Mouse (Mus musculus) neural tube, embryonic 13.5 days (tissue): ENCODE measurements around the gene Aif1. TPM values are rescaled to one million over a fixed set of nuclear protein-coding genes. Genes with fewer than 3 reads are reported as not detected.

ENCODE experiments used
- ATAC-seq: fragments of 200-750 bp; cut with Nextera tagmentation; 2 replicates; pipeline ENCODE4 v1.8.0; 2017; ENCODE audit warnings: low read depth, mild to moderate bottlenecking, moderate TSS enrichment, moderate library complexity
- H3K27ac ChIP-seq: fragments of 300-500 bp; sonication (generic); replicated peaks from 2 replicates; pipeline ENCODE4 v1.5.1; 2015; ENCODE audit warnings: moderate library complexity, mild to moderate bottlenecking, inconsistent platforms
- H3K27me3 ChIP-seq: fragments of 300-500 bp; sonication (generic); 2 replicates; pipeline ENCODE4 v1.6.1; 2015; ENCODE audit warnings: mild to moderate bottlenecking, inconsistent platforms
- H3K36me3 ChIP-seq: fragments of 300-500 bp; sonication (generic); 2 replicates; pipeline ENCODE4 v1.6.1; 2015; ENCODE audit warnings: mild to moderate bottlenecking, inconsistent platforms
- H3K4me1 ChIP-seq: fragments of 300-500 bp; sonication (generic); replicated peaks from 2 replicates; pipeline ENCODE4 v1.6.1; 2015; ENCODE audit warnings: inconsistent platforms
- H3K4me2 ChIP-seq: fragments of 300-500 bp; sonication (generic); 2 replicates; pipeline ENCODE4 v1.6.1; 2015; ENCODE audit warnings: inconsistent platforms, mild to moderate bottlenecking, moderate library complexity
- H3K4me3 ChIP-seq: fragments of 300-500 bp; sonication (generic); 2 replicates; pipeline ENCODE4 v1.5.1; 2015; ENCODE audit warnings: mild to moderate bottlenecking, inconsistent platforms
- H3K9ac ChIP-seq: fragments of 300-500 bp; sonication (generic); 2 replicates; pipeline ENCODE4 v1.6.1; 2015; ENCODE audit warnings: moderate library complexity, mild to moderate bottlenecking, inconsistent platforms
- H3K9me3 ChIP-seq: fragments of 300-500 bp; sonication (generic); 2 replicates; pipeline ENCODE4 v1.6.1; 2016; ENCODE audit warnings: inconsistent platforms
- WGBS: fragments of 180-500 bp; shearing (Covaris S2); methylation state at CpG from one replicate; pipeline ENCODE4 v1.1.7; 2015; 5-methylcytosine and 5-hydroxymethylcytosine counted together
- polyA plus RNA-seq: library from polyadenylated mRNA; unstranded; fragments of >200 nt; fragmentation: Nextera tagmentation; extraction: Ambion mirVana; gene quantifications from 2 replicates; pipeline ENCODE4 v1.2.1, GENCODE M21; 2015

Aif1 gene
- polyA plus RNA-seq, 1 experiment from 2014 or later = 12.7 TPM

DNA sequence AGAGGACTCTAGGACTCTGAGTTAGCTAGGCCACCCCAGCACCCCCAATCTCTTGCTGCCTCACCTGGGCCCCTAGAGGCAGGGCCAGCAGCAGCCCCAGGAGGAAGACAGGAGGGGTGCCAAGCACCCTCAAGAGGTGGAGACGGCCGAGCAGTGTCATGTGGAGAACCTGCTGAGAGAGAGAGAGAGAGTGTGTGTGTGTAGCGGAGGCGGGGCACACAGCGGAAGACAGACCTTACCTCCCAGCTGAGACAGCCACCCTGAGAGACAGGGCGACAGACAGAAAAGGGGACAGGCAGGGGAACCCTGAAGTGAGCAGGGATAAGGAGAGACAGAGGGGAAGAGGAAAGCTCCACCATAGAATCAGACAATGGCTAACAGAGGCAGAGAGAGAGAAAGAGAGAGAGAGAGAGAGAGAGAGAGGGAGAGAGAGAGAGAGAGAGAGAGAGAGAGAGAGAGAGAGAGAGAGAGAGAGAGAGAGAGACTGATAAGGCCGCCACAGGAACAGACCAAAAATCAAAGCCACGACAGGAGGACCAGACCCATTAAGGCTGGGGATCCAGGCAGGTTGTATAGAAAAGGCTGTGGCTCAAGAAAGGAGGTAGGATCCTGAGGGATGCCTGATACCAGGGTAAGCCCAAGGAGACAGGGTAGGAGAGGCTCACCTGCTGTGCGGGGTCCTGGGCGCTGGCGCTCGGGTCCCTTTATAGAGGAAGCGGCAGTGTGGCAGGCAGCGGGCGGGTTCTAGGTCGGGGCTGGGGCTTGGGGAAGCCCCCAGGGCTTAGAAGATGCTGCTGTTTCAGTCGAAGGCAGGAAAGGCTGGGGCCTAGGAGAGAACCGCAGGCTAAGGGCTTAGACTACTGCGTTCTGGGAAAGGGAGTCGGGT lies 28.9 kb upstream of the Aif1 start, which contains the start of gene Lta:
Lta (minus strand) TSS at position 858 of the 886 bp plus-strand sequence.
- peak within 1 kb of the TSS; percentile 31; the same call in 1 of the 2 replicates for H3K9ac ChIP-seq
- 32% methylated on average over 20 of the region's 20 CpGs for WGBS
- H3K4me3 ChIP-seq = no peak within 1 kb of the TSS
- no peaks in the 10 kb centered on the region for H3K4me1 ChIP-seq
- no peak within 1 kb of the TSS for H3K4me2 ChIP-seq
- no peaks in the 10 kb centered on the region for H3K9me3 ChIP-seq
- ATAC-seq = no peak
- H3K36me3 ChIP-seq = no peaks in the 10 kb centered on the region
- H3K27me3 ChIP-seq = peaks cover 51% of the 10 kb centered on the region
- no peak within 1 kb of the TSS for H3K27ac ChIP-seq

DNA sequence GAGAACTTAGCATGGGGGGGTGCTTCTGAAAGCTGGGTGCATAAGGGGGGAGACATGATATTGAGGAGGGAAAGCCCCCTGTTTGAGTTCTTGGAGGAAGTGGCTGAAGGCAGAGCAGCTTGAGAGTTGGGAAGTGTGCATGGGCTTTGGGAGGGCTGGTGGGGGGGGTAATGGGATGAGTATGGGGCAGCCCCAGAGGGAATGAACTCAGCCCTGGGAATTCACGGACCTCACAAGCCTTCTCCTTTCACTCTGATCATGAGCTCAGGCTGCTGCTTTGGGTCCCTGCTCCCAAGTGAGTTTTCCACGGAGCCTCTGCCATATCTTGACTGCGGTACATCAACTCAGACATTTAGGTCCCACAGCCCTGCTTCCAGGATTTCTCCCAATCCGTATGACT lies 26.6 kb upstream of the Aif1 start:
- Histone ChIP-seq H3K27me3 (peaks cover 67% of the 10 kb centered on the region), H3K27ac (no peak overlapping the region), H3K4me1 (no peaks in the 10 kb centered on the region), H3K9me3 (no peaks in the 10 kb centered on the region), H3K9ac (no peak overlapping the region), H3K36me3 (no peaks in the 10 kb centered on the region), H3K4me3 (no peak overlapping the region), H3K4me2 (no peak overlapping the region)
- ATAC-seq = no peak
- WGBS = 81% methylated on average over 4 of the region's 4 CpGs

DNA sequence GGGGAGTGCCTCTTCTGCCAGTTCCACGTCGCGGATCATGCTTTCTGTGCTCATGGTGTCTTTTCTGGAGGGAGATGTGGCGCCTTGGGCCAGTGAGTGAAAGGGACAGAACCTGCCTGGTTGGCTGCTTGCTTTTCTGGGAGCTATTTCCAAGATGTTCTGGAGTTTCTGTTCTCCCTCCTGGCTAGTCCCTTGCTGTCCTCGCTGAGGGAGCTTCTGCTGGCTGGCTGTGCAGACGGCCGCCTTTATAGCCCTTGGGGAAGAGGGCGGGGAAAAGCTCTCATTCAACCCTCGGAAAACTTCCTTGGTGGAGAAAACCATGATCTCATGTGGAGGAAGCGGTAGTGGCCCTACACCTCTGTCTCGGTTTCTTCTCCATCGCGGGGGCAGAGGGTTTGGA lies 25.9 kb upstream of the Aif1 start, which contains the start of gene Tnf:
Tnf (minus strand) TSS at position 221 of the 400 bp plus-strand sequence.
- Histone ChIP-seq H3K27ac (no peak within 1 kb of the TSS), H3K4me1 (no peaks in the 10 kb centered on the region), H3K36me3 (no peaks in the 10 kb centered on the region), H3K27me3 (peaks cover 72% of the 10 kb centered on the region), H3K9ac (no peak within 1 kb of the TSS), H3K4me2 (no peak within 1 kb of the TSS), H3K9me3 (no peaks in the 10 kb centered on the region), H3K4me3 (no peak within 1 kb of the TSS)
- no peak for ATAC-seq
- 31% methylated on average over 13 of the region's 13 CpGs for WGBS

DNA sequence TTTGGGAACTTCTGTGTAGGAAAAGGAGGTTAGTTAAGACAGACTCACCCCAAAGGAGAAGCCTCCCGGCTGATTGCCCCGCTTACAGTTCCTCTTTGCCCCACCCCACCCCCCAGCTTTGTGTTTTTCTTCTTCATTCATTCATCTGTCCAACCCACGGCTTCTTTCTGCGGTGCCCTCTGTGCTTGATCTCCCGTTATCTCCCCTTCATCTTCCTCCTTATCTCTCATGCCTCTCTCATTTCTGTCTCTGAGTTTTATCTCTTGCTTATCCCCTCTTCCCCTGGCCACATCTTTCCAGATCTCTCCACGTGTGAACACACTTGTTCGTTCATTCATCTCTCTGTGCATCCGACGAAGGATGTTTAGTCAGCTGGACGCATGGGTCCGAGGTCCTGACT lies 25.3 kb upstream of the Aif1 start:
- Histone ChIP-seq H3K27me3 (peaks cover 79% of the 10 kb centered on the region), H3K9me3 (no peaks in the 10 kb centered on the region), H3K4me1 (peaks cover 2% of the 10 kb centered on the region), H3K4me3 (no peak overlapping the region), H3K27ac (no peak overlapping the region), H3K4me2 (no peak overlapping the region), H3K36me3 (no peaks in the 10 kb centered on the region), H3K9ac (no peak overlapping the region)
- WGBS = 71% methylated on average over 11 of the region's 11 CpGs
- ATAC-seq = no peak

DNA sequence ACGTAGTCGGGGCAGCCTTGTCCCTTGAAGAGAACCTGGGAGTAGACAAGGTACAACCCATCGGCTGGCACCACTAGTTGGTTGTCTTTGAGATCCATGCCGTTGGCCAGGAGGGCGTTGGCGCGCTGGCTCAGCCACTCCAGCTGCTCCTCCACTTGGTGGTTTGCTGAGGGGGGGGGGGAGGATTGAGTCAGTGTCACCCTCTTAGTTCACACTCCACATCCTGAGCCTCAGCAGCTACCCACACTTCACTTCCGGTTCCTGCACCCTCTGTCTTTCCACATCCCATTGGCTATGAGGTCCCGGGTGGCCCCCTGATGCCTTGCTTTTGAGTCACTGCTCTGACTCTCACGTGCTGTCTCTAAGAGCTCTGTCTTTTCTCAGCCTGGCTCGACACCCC lies 24.5 kb upstream of the Aif1 start:
- Histone ChIP-seq H3K4me3 (no peak overlapping the region), H3K4me1 (peaks cover 9% of the 10 kb centered on the region), H3K27me3 (peaks cover 85% of the 10 kb centered on the region), H3K4me2 (no peak overlapping the region), H3K9ac (no peak overlapping the region), H3K9me3 (no peaks in the 10 kb centered on the region), H3K27ac (no peak overlapping the region), H3K36me3 (no peaks in the 10 kb centered on the region)
- no peak for ATAC-seq
- 91% methylated on average over 11 of the region's 11 CpGs for WGBS

DNA sequence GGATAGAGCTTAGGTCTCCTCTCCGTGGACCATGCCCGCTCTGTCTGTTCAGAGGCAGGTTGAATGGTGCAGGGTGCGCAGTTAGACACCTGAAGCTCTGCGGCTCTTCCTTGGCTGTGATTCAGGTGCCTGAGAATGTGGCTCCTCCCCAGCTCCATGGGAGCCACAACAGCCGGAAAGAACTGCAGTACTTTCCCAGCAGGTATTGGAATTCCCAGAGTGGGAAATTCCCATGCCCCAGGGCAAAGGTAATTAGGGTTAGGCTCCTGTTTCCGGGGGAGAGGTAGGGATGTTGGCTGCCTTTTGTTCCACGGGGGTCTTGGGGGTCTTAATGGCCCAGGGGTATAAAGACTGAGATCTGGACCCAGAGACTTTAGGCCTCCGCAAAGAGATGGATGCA lies 23.1 kb upstream of the Aif1 start:
- 24% methylated on average over 8 of the region's 8 CpGs for WGBS
- H3K27me3 ChIP-seq = peaks cover 86% of the 10 kb centered on the region

DNA sequence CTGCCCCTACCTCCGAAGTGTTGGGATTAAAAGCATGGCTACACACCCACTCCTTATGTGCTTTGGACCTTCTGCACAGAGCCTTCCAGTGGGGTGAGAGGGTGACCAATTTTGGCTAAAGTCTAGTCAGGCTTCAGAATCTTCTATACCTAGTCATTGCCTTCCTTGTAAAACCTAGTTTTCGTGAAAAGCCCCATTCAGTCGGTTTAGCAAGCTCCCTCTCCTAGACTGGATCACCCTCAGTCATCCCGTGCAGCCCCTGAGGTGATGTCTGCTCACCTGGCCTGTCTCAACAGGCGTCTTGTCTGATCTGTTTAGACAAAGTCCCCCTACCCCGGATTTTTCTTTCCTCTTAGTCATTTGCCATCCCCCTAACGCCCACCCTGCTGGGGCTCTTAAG lies 22.2 kb upstream of the Aif1 start:
- WGBS = 70% methylated on average over 7 of the region's 7 CpGs
- no peaks in the 10 kb centered on the region for H3K36me3 ChIP-seq

More for the DNA sequence above, 23.1 kb upstream of the Aif1 start:
- Histone ChIP-seq H3K9ac (no peak overlapping the region), H3K4me3 (no peak overlapping the region), H3K9me3 (no peaks in the 10 kb centered on the region), H3K4me1 (peaks cover 19% of the 10 kb centered on the region), H3K27ac (no peak overlapping the region), H3K4me2 (no peak overlapping the region), H3K36me3 (no peaks in the 10 kb centered on the region)
- no peak for ATAC-seq

DNA sequence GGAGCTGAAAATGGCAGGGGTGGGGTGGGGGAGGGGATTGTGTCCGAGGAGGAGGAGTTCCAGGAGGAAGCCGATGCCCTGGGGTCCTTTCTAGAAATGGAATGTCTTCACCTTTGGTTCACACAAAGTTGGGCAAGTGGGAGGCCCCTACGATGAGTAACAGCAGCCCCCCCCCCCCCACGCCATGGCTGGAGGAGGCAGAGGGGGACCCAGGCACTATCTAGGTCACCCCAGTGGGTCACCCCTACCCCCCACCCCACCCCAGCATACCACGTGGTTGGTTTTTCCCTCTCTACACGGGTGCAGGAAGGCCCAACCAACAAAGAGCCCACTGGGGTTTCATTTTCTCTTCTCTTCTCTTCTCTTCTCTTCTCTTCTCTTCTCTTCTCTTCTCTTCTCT lies 21.3 kb upstream of the Aif1 start:
- H3K27ac ChIP-seq = no peak overlapping the region
- H3K4me1 ChIP-seq = peaks cover 19% of the 10 kb centered on the region
- ATAC-seq = no peak
- H3K27me3 ChIP-seq = peaks cover 70% of the 10 kb centered on the region
- no peak overlapping the region for H3K9ac ChIP-seq
- H3K9me3 ChIP-seq = no peaks in the 10 kb centered on the region
- no peak overlapping the region for H3K4me2 ChIP-seq
- H3K4me3 ChIP-seq = no peak overlapping the region
- 48% methylated on average over 6 of the region's 6 CpGs for WGBS
- H3K36me3 ChIP-seq = no peaks in the 10 kb centered on the region

More for the DNA sequence above, 22.2 kb upstream of the Aif1 start:
- Histone ChIP-seq H3K27me3 (peaks cover 78% of the 10 kb centered on the region), H3K27ac (no peak overlapping the region), H3K4me2 (no peak overlapping the region), H3K9me3 (no peaks in the 10 kb centered on the region), H3K9ac (no peak overlapping the region), H3K4me3 (no peak overlapping the region), H3K4me1 (peaks cover 19% of the 10 kb centered on the region)
- ATAC-seq = no peak

DNA sequence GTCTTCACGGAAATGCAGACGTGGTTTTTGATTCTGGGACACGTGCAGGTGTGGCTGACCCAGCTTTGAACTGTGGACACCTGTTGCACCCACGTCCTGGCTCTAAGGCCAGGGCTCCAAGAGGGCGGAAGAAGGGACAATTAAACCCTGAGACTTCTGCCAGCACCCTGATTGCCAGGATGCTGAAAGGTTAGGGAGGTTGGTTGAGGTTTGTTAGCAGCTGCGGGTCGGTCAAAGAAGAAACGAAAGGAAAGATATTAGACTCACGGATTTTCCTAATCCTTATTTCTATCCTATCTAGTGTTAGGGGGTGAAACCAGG lies 20.4 kb upstream of the Aif1 start:
- H3K9me3 ChIP-seq = no peaks in the 10 kb centered on the region
- H3K27ac ChIP-seq = no peak overlapping the region
- H3K9ac ChIP-seq = peak overlapping the region; percentile 60; the same call in 1 of the 2 replicates
- H3K27me3 ChIP-seq = peaks cover 64% of the 10 kb centered on the region
- H3K4me1 ChIP-seq = peaks cover 19% of the 10 kb centered on the region
- no peaks in the 10 kb centered on the region for H3K36me3 ChIP-seq
- ATAC-seq = no peak
- peak overlapping the region; percentile 37 for H3K4me3 ChIP-seq
- peak overlapping the region; percentile 67 for H3K4me2 ChIP-seq
- 33% methylated on average over 9 of the region's 9 CpGs for WGBS

DNA sequence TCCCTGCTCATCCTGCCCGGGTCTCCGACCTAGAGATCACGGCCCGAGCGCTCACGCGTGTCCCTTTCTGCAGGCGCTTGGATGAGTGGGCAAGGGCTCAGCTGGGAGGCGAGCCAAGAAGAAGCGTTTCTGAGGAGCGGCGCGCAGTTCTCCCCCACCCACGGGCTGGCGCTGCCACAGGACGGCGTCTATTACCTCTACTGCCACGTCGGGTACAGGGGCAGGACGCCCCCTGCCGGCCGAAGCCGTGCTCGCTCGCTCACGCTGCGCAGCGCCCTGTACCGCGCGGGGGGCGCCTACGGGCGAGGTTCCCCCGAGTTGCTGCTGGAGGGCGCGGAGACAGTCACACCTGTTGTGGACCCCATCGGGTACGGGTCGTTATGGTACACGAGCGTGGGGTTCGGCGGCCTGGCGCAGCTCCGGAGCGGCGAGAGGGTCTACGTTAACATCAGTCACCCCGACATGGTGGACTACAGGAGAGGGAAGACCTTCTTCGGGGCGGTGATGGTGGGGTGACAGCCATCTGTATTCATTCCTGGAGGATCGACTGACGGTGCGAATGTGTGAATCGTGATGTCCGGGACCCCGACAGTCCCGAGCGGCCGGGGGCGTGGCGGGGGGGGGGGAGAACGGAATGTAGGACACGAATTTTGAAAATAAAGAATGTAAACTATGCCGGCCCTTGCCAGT lies 19.9 kb upstream of the Aif1 start:
- H3K27me3 ChIP-seq = peaks cover 59% of the 10 kb centered on the region
- H3K27ac ChIP-seq = no peak overlapping the region
- peak overlapping the region; percentile 37 for H3K4me3 ChIP-seq
- peak overlapping the region; percentile 60 for H3K9ac ChIP-seq
- 1% methylated on average over 65 of the region's 66 CpGs for WGBS
- ATAC-seq = peak; percentile 74
- no peaks in the 10 kb centered on the region for H3K36me3 ChIP-seq
- no peaks in the 10 kb centered on the region for H3K9me3 ChIP-seq
- H3K4me1 ChIP-seq = peaks cover 19% of the 10 kb centered on the region
- H3K4me2 ChIP-seq = peak overlapping the region; percentile 67

DNA sequence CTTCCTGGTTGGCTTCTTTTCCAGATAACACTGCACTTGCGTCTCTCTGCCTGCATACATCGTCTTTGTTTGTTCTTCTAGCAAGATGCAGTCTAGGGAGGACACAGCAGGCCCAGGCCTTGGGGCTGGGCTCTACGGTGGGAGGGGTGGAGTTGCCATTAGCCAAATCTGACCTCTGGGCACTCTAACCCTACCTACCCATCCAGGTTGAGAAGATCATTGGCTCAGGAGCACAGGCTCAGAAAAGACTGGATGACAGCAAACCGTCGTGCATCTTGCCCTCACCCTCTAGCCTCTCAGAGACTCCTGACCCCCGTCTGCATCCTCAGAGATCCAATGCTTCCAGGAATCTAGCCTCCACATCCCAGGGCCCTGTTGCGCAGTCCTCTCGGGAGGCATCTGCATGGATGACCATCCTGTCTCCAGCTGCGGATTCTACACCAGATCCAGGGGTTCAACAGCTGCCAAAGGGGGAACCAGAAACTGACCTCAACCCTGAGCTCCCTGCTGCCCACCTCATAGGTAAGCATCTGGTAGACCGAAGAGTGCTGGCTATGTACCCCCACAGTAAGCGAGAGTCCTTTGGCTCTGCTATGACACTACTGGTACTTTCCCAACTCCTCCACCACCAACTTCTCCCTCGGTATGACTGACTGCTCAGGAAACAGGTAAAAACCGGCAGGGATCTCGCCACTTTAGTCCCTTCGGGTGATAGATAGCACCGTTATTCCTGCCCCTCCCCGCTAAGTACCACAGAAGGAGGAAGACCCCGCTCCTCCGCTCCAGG lies 19.2 kb upstream of the Aif1 start:
- H3K9me3 ChIP-seq = no peaks in the 10 kb centered on the region
- peak overlapping the region; percentile 60 for H3K9ac ChIP-seq
- peaks cover 19% of the 10 kb centered on the region for H3K4me1 ChIP-seq
- peak overlapping the region; percentile 67 for H3K4me2 ChIP-seq
- 44% methylated on average over 19 of the region's 19 CpGs for WGBS
- peak overlapping the region; percentile 37 for H3K4me3 ChIP-seq
- ATAC-seq = peak; percentile 40; the same call in 1 of the 2 replicates
- H3K27ac ChIP-seq = no peak overlapping the region
- no peaks in the 10 kb centered on the region for H3K36me3 ChIP-seq
- peaks cover 52% of the 10 kb centered on the region for H3K27me3 ChIP-seq
